Mouse (Mus musculus): Measurements from ENCODE around the gene Kcnk18.

DNA sequence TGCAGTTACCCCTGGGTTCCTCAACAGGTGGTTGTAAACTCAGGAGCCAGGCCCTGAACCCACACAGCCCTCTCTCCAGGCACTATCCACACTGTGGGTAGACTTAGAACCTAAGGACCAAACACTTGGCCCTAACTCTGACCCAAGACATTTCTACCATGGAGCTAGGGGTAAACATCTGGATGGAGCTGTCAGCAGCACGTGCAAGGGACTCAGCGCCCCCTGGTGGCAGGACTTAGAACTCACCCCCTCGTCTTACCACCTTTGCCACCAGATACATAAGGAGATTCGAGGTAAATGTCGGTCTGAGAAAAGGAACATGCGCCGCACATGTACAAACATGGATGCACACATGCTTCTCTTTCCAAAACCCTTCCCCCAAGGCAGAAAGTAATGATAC, 20.9 kb upstream of the Kcnk18 start:
- TF ChIP-seq CTCF (IDR thresholded peaks at IDR 0.05; ENCODE audit: control insufficient read depth, insufficient read depth, insufficient read length) = peak; percentile 55
- no peak for TF ChIP-seq MYOG (IDR thresholded peaks at IDR 0.05; ENCODE audit: control insufficient read depth, extremely low read depth, insufficient read length)
- no peak for TF ChIP-seq USF1 (IDR thresholded peaks at IDR 0.05; ENCODE audit: low read depth)
- TF ChIP-seq CEBPB (IDR thresholded peaks at IDR 0.05; ENCODE audit: low read depth) = no peak
- peak; percentile 55 for TF ChIP-seq MAX (IDR thresholded peaks at IDR 0.05)
